Mouse (Mus musculus): Measurements from ENCODE around the gene Nmrk1. TPM values are rescaled to one million over a fixed set of nuclear protein-coding genes. Genes with fewer than 3 reads are reported as not detected.
"Not testable (repeated sequence)": the region's sequence is repeated elsewhere in the genome, so short reads cannot be mapped to it uniquely, and the experiment has no call there.

The Nmrk1 gene
- 19.4 and 25.0 TPM in 2 replicates for polyA plus RNA-seq (2015; fragmentation: Nextera tagmentation; extraction: Ambion mirVana)

- Histone ChIP-seq H3K27me3 (no peaks in the 10 kb centered on the region), H3K27ac (peak within 1 kb of the TSS; percentile 64), H3K9me3 (no peaks in the 10 kb centered on the region), H3K9ac (peak within 1 kb of the TSS; percentile 79), H3K4me1 (peaks cover 18% of the 10 kb centered on the region; the same call in 1 of the 2 replicates), H3K4me3 (peak within 1 kb of the TSS; percentile 82), H3K36me3 (no peaks in the 10 kb centered on the region), H3K4me2 (peak within 1 kb of the TSS; percentile 86)
- under 1% methylated on average over 51 of the region's 51 CpGs for WGBS
- ATAC-seq (ENCODE audit: insufficient number of reproducible peaks, insufficient read depth, low FRiP score, low TSS enrichment, low read depth) = peak; percentile 95
Measured at GRCm38 (mm10) chr19:18631644-18632219, at the start of gene Nmrk1, which contains the start of gene Ostf1. Gene Nmrk1 (plus strand): TSS chr19:18631950. Gene Ostf1 (minus strand): TSS chr19:18631823.

- Histone ChIP-seq H3K4me2 (no peak overlapping the region), H3K9ac (no peak overlapping the region), H3K4me1 (peaks cover 17% of the 10 kb centered on the region), H3K36me3 (peaks cover 5% of the 10 kb centered on the region; the same call in 1 of the 2 replicates), H3K4me3 (no peak overlapping the region), H3K9me3 (no peaks in the 10 kb centered on the region), H3K27ac (no peak overlapping the region), H3K27me3 (no peaks in the 10 kb centered on the region)
- WGBS = 89% methylated on average over 9 of the region's 9 CpGs
- ATAC-seq (ENCODE audit: insufficient number of reproducible peaks, insufficient read depth, low FRiP score, low TSS enrichment, low read depth) = no peak
Measured at GRCm38 (mm10) chr19:18582226-18582625, 49.5 kb upstream of the Nmrk1 start.

GRCm38 (mm10) chr19:18582887-18583286, 48.9 kb upstream of the Nmrk1 start:
- no peaks in the 10 kb centered on the region for H3K9me3 ChIP-seq
- no peak overlapping the region for H3K4me2 ChIP-seq
- H3K9ac ChIP-seq = no peak overlapping the region
- peaks cover 10% of the 10 kb centered on the region for H3K4me1 ChIP-seq
- WGBS = 79% methylated on average over 6 of the region's 6 CpGs
- no peak overlapping the region for H3K4me3 ChIP-seq
- H3K27me3 ChIP-seq = no peaks in the 10 kb centered on the region
- no peak for ATAC-seq (ENCODE audit: insufficient number of reproducible peaks, insufficient read depth, low FRiP score, low TSS enrichment, low read depth)
- peaks cover 5% of the 10 kb centered on the region; the same call in 1 of the 2 replicates for H3K36me3 ChIP-seq
- no peak overlapping the region for H3K27ac ChIP-seq

GRCm38 (mm10) chr19:18583706-18584105, 48.0 kb upstream of the Nmrk1 start:
- H3K27ac ChIP-seq = no peak overlapping the region
- no peaks in the 10 kb centered on the region for H3K27me3 ChIP-seq
- peaks cover 5% of the 10 kb centered on the region; the same call in 1 of the 2 replicates for H3K36me3 ChIP-seq
- WGBS = 88% methylated on average over 4 of the region's 4 CpGs
- H3K4me1 ChIP-seq = peaks cover 2% of the 10 kb centered on the region
- ATAC-seq (ENCODE audit: insufficient number of reproducible peaks, insufficient read depth, low FRiP score, low TSS enrichment, low read depth) = no peak
- no peak overlapping the region for H3K4me3 ChIP-seq
- no peaks in the 10 kb centered on the region for H3K9me3 ChIP-seq
- H3K4me2 ChIP-seq = no peak overlapping the region
- no peak overlapping the region for H3K9ac ChIP-seq

- Histone ChIP-seq H3K36me3 (peaks cover 5% of the 10 kb centered on the region), H3K4me2 (no peak overlapping the region), H3K4me3 (no peak overlapping the region), H3K9me3 (no peaks in the 10 kb centered on the region), H3K27ac (no peak overlapping the region), H3K27me3 (no peaks in the 10 kb centered on the region), H3K9ac (no peak overlapping the region), H3K4me1 (no peaks in the 10 kb centered on the region)
- no peak for ATAC-seq (ENCODE audit: insufficient number of reproducible peaks, insufficient read depth, low FRiP score, low TSS enrichment, low read depth)
- WGBS = 94% methylated on average over 7 of the region's 7 CpGs
Measured at GRCm38 (mm10) chr19:18584621-18585020, 47.1 kb upstream of the Nmrk1 start.

- Histone ChIP-seq H3K27ac (no peak overlapping the region), H3K4me3 (no peak overlapping the region), H3K4me1 (peaks cover 15% of the 10 kb centered on the region), H3K27me3 (no peaks in the 10 kb centered on the region), H3K9ac (no peak overlapping the region), H3K4me2 (no peak overlapping the region), H3K36me3 (peaks cover 5% of the 10 kb centered on the region), H3K9me3 (no peaks in the 10 kb centered on the region)
- no peak for ATAC-seq (ENCODE audit: insufficient number of reproducible peaks, insufficient read depth, low FRiP score, low TSS enrichment, low read depth)
- 91% methylated on average over 9 of the region's 9 CpGs for WGBS
Measured at GRCm38 (mm10) chr19:18587118-18587517, 44.6 kb upstream of the Nmrk1 start.

GRCm38 (mm10) chr19:18588243-18588642, 43.5 kb upstream of the Nmrk1 start:
- Histone ChIP-seq H3K4me3 (no peak overlapping the region), H3K27ac (no peak overlapping the region), H3K9ac (no peak overlapping the region), H3K27me3 (no peaks in the 10 kb centered on the region), H3K4me1 (peaks cover 15% of the 10 kb centered on the region), H3K4me2 (no peak overlapping the region), H3K36me3 (peaks cover 5% of the 10 kb centered on the region), H3K9me3 (no peaks in the 10 kb centered on the region)
- ATAC-seq (ENCODE audit: insufficient number of reproducible peaks, insufficient read depth, low FRiP score, low TSS enrichment, low read depth) = no peak
- 95% methylated on average over 1 of the region's 1 CpGs for WGBS

GRCm38 (mm10) chr19:18588801-18589200, 42.9 kb upstream of the Nmrk1 start:
- not testable (repeated sequence) for H3K9me3 ChIP-seq; ATAC-seq (ENCODE audit: insufficient number of reproducible peaks, insufficient read depth, low FRiP score, low TSS enrichment, low read depth)

GRCm38 (mm10) chr19:18589276-18589675, 42.5 kb upstream of the Nmrk1 start:
- Histone ChIP-seq H3K9me3 (no peaks in the 10 kb centered on the region), H3K27me3 (no peaks in the 10 kb centered on the region), H3K4me2 (no peak overlapping the region), H3K27ac (no peak overlapping the region), H3K4me1 (peaks cover 15% of the 10 kb centered on the region), H3K9ac (no peak overlapping the region), H3K36me3 (peaks cover 5% of the 10 kb centered on the region), H3K4me3 (no peak overlapping the region)
- 91% methylated on average over 8 of the region's 8 CpGs for WGBS
- no peak for ATAC-seq (ENCODE audit: insufficient number of reproducible peaks, insufficient read depth, low FRiP score, low TSS enrichment, low read depth)

More at GRCm38 (mm10) chr19:18588801-18589200, 42.9 kb upstream of the Nmrk1 start:
- not testable (repeated sequence) for H3K27me3 ChIP-seq, H3K9ac ChIP-seq, H3K4me3 ChIP-seq, H3K36me3 ChIP-seq, H3K27ac ChIP-seq, H3K4me2 ChIP-seq
- peaks cover 15% of the 10 kb centered on the region for H3K4me1 ChIP-seq
- 94% methylated on average over 10 of the region's 10 CpGs for WGBS

GRCm38 (mm10) chr19:18590234-18590633, 41.5 kb upstream of the Nmrk1 start:
- Histone ChIP-seq H3K27ac (no peak overlapping the region), H3K9ac (no peak overlapping the region), H3K27me3 (no peaks in the 10 kb centered on the region), H3K36me3 (no peaks in the 10 kb centered on the region; the same call in 1 of the 2 replicates), H3K4me3 (no peak overlapping the region), H3K4me1 (peaks cover 15% of the 10 kb centered on the region), H3K4me2 (no peak overlapping the region), H3K9me3 (no peaks in the 10 kb centered on the region)
- ATAC-seq (ENCODE audit: insufficient number of reproducible peaks, insufficient read depth, low FRiP score, low TSS enrichment, low read depth) = 0 out of 2 replicates have a peak, but pooled peaks have one; percentile 37
- WGBS = 46% methylated on average over 5 of the region's 5 CpGs

- no peak overlapping the region for H3K9ac ChIP-seq
- no peak for ATAC-seq (ENCODE audit: insufficient number of reproducible peaks, insufficient read depth, low FRiP score, low TSS enrichment, low read depth)
- WGBS = 36% methylated on average over 5 of the region's 5 CpGs
Measured at GRCm38 (mm10) chr19:18590942-18591354, 40.8 kb upstream of the Nmrk1 start.

GRCm38 (mm10) chr19:18592919-18593318, 38.8 kb upstream of the Nmrk1 start:
- ATAC-seq (ENCODE audit: insufficient number of reproducible peaks, insufficient read depth, low FRiP score, low TSS enrichment, low read depth) = no peak
- no peaks in the 10 kb centered on the region for H3K9me3 ChIP-seq
- H3K4me2 ChIP-seq = no peak overlapping the region
- H3K27me3 ChIP-seq = no peaks in the 10 kb centered on the region
- 0 out of 2 replicates have a peak overlapping the region, but pooled peaks have one; percentile 7 for H3K9ac ChIP-seq
- H3K36me3 ChIP-seq = no peaks in the 10 kb centered on the region; the same call in 1 of the 2 replicates
- no peak overlapping the region for H3K4me3 ChIP-seq
- WGBS = 73% methylated on average over 6 of the region's 6 CpGs
- peaks cover 15% of the 10 kb centered on the region for H3K4me1 ChIP-seq
- no peak overlapping the region for H3K27ac ChIP-seq

More at GRCm38 (mm10) chr19:18590942-18591354, 40.8 kb upstream of the Nmrk1 start:
- no peaks in the 10 kb centered on the region for H3K9me3 ChIP-seq
- H3K27me3 ChIP-seq = no peaks in the 10 kb centered on the region
- no peaks in the 10 kb centered on the region; the same call in 1 of the 2 replicates for H3K36me3 ChIP-seq
- H3K4me2 ChIP-seq = no peak overlapping the region
- no peak overlapping the region for H3K4me3 ChIP-seq
- peaks cover 15% of the 10 kb centered on the region for H3K4me1 ChIP-seq
- no peak overlapping the region for H3K27ac ChIP-seq

Measured in embryonic facial prominence, embryonic 13.5 days (tissue).